Mouse (Mus musculus) bone marrow macrophage, adult 2 months (primary cell): ENCODE measurements around the gene Prom1.

ENCODE experiments used
- CTCF ChIP-seq: IDR thresholded peaks from 2 replicates; pipeline ENCODE4 v1.5.1; 2012; ENCODE audit warnings: low read depth, mild to moderate bottlenecking, low read length, moderate library complexity
- POLR2A ChIP-seq: IDR thresholded peaks from 2 replicates; pipeline ENCODE4 v1.6.1; 2012; ENCODE audit warnings: mild to moderate bottlenecking, low read depth, low read length, borderline replicate concordance

DNA sequence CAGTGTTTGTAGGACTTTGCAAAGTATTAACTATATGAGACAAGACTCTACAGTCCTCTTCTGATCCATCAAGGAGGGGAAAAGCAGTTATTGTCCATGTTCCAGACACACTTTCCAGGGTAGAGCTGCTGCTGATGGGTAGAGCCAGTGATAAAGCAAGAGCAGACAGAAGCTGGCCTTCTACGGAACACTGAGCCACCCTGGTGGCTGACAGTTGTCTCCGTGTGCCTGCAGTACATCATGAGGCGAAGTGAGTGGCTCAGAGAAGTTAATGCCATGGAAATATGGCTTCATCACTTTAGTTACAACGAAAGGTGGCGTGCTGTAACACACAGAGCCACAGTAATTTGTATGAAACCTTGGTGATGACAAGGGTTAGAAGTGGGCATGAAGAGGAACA lies 112.8 kb downstream of the Prom1 start:
- TF ChIP-seq POLR2A (no peak), CTCF (no peak)
